Mouse (Mus musculus) embryonic stem cell, embryonic (primary cell): Measurements from ENCODE around the gene Maats1.

Source experiments
- CTCF ChIA-PET, 4 experiments: fragments of 300-600 bp in 2 of 4; fragments of 350-600 bp in 2 of 4; sonication (Branson Sonifier 250); formaldehyde crosslinking; loops; one replicate each; lab custom pipeline; 2022; ENCODE audit warnings: inconsistent platforms in 2 of 4; lab: Charles Lee
- POLR2A ChIA-PET, 4 experiments: fragments of 300-600 bp in 2 of 4; fragments of 350-600 bp in 2 of 4; sonication (Branson Sonifier 250); formaldehyde crosslinking; loops; one replicate each; lab custom pipeline; 2022; ENCODE audit warnings: antibody characterized with exemption in 4 of 4, inconsistent platforms in 1 of 4; lab: Charles Lee

Maats1 gene

GRCm38 (mm10) chr16:38344941-38345725, 3.2 kb upstream of the Maats1 start:
- POLR2A ChIA-PET = interaction anchor here in 3 of 4 experiments (0.7 to 3.2 kb wide), 10 partner anchors 17 to 178 kb away, joined by 3 to 12 read pairs (median 4); partner anchors contain the start of genes Popdc2 (in 1 of the 3) and Timmdc1 (in 1 of the 3)
- CTCF ChIA-PET = interaction anchor here (0.7 to 4.7 kb wide), 9 partner anchors 101 to 182 kb away, joined by 3 to 25 read pairs (median 4); no protein-coding TSS in a partner anchor

GRCm38 (mm10) chr16:38338077-38338476, 3.9 kb downstream of the Maats1 start:
- CTCF ChIA-PET = interaction anchor here (0.5 to 1.5 kb wide), 15 partner anchors 9 to 558 kb away, joined by 3 to 7 read pairs (median 3); no protein-coding TSS in a partner anchor
- POLR2A ChIA-PET = interaction anchor here in 2 of 4 experiments (0.7 to 1.9 kb wide), 4 partner anchors 13 to 174 kb away, joined by 3 to 5 read pairs (median 4); no protein-coding TSS in a partner anchor

- POLR2A ChIA-PET = no interaction called here
- CTCF ChIA-PET = no interaction called here
These were observed 7.5 kb downstream of the Maats1 start for GRCm38 (mm10) chr16:38334431-38334830.

- ChIA-PET CTCF (interaction anchor here in 1 of 4 experiments (0.6 kb wide), 1 partner anchor 8 kb away, joined by 3 read pairs; no protein-coding TSS in a partner anchor), POLR2A (interaction anchor here in 1 of 4 experiments (0.7 to 2.1 kb wide), 2 partner anchors 8 to 564 kb away, joined by 3 to 10 read pairs; no protein-coding TSS in a partner anchor)
These were observed 12.6 kb downstream of the Maats1 start for GRCm38 (mm10) chr16:38329340-38329739.

- ChIA-PET POLR2A (interaction anchor here in 1 of 4 experiments (0.7 kb wide), 1 partner anchor 13 kb away, joined by 3 read pairs; no protein-coding TSS in a partner anchor), CTCF (interaction anchor here in 1 of 4 experiments (0.7 kb wide), 1 partner anchor 1002 kb away, joined by 3 read pairs; no protein-coding TSS in a partner anchor)
These were observed 15.1 kb downstream of the Maats1 start for GRCm38 (mm10) chr16:38326778-38327397.

- CTCF ChIA-PET = interaction anchor here in 2 of 4 experiments (0.7 to 1.6 kb wide), 3 partner anchors 61 to 182 kb away, joined by 3 to 7 read pairs (median 6); no protein-coding TSS in a partner anchor
These were observed 17.6 kb downstream of the Maats1 start for GRCm38 (mm10) chr16:38324311-38324710.

GRCm38 (mm10) chr16:38321452-38321935, 20.4 kb downstream of the Maats1 start:
- POLR2A ChIA-PET = interaction anchor here in 3 of 4 experiments (0.5 to 2.4 kb wide), 31 partner anchors 9 to 634 kb away, joined by 3 to 10 read pairs (median 3); partner anchors contain the start of genes Maats1 (in 3 of the 3), Gsk3b (in 2 of the 3), Timmdc1 (in 2 of the 3) and Cox17 (in 1 of the 3)
- CTCF ChIA-PET = interaction anchor here (0.5 to 2.0 kb wide), 45 partner anchors 9 to 960 kb away, joined by 3 to 14 read pairs (median 4); no protein-coding TSS in a partner anchor

More at GRCm38 (mm10) chr16:38324311-38324710, 17.6 kb downstream of the Maats1 start:
- POLR2A ChIA-PET = interaction anchor here in 3 of 4 experiments (0.6 to 1.7 kb wide), 12 partner anchors 14 to 182 kb away, joined by 3 to 8 read pairs (median 3); partner anchors contain the start of gene Maats1 (in 2 of the 3)

- CTCF ChIA-PET = interaction anchor here in 1 of 4 experiments (0.7 kb wide), 1 partner anchor 8 kb away, joined by 6 read pairs; no protein-coding TSS in a partner anchor
- POLR2A ChIA-PET = interaction anchor here in 2 of 4 experiments (0.7 to 2.1 kb wide), 3 partner anchors 12 to 177 kb away, joined by 3 to 10 read pairs (median 4); partner anchors contain the start of gene Maats1 (in 1 of the 2)
These were observed 22.9 kb downstream of the Maats1 start for GRCm38 (mm10) chr16:38319087-38319486.

- CTCF ChIA-PET = no interaction called here
- POLR2A ChIA-PET = interaction anchor here in 2 of 4 experiments (0.5 to 2.1 kb wide), 6 partner anchors 10 to 427 kb away, joined by 3 to 10 read pairs (median 4); partner anchors contain the start of gene Maats1 (in 1 of the 2)
These were observed 23.5 kb downstream of the Maats1 start for GRCm38 (mm10) chr16:38318492-38318891.

- ChIA-PET CTCF (interaction anchor here in 2 of 4 experiments (1.0 to 1.3 kb wide), 2 partner anchors 13 to 14 kb away, joined by 4 to 6 read pairs; no protein-coding TSS in a partner anchor), POLR2A (interaction anchor here in 2 of 4 experiments (1.0 to 1.5 kb wide), 6 partner anchors 10 to 214 kb away, joined by 3 to 10 read pairs (median 4); partner anchors contain the start of gene Timmdc1 (in 1 of the 2))
These were observed 33.7 kb downstream of the Maats1 start for GRCm38 (mm10) chr16:38308195-38308594.

- ChIA-PET CTCF (interaction anchor here (0.6 to 1.4 kb wide), 8 partner anchors 9 to 197 kb away, joined by 3 to 6 read pairs (median 4); partner anchors contain the start of gene Maats1 (in 1 of the 4)), POLR2A (interaction anchor here (0.6 to 1.6 kb wide), 12 partner anchors 11 to 956 kb away, joined by 3 to 10 read pairs (median 4); partner anchors contain the start of gene Timmdc1 (in 1 of the 4))
These were observed 34.3 kb downstream of the Maats1 start for GRCm38 (mm10) chr16:38307651-38308050.

- ChIA-PET POLR2A (interaction anchor here (0.6 to 1.6 kb wide), 11 partner anchors 11 to 956 kb away, joined by 3 to 10 read pairs (median 4); partner anchors contain the start of gene Timmdc1 (in 1 of the 4)), CTCF (interaction anchor here (0.5 to 1.4 kb wide), 11 partner anchors 9 to 199 kb away, joined by 3 to 6 read pairs (median 3); partner anchors contain the start of genes Cd80 (in 1 of the 4) and Maats1 (in 1 of the 4))
These were observed 34.7 kb downstream of the Maats1 start for GRCm38 (mm10) chr16:38307221-38307605.

GRCm38 (mm10) chr16:38306571-38307220, 35.2 kb downstream of the Maats1 start:
- ChIA-PET CTCF (interaction anchor here (0.5 to 1.4 kb wide), 10 partner anchors 10 to 200 kb away, joined by 3 to 5 read pairs (median 3); partner anchors contain the start of genes Cd80 (in 1 of the 4) and Maats1 (in 1 of the 4)), POLR2A (interaction anchor here (0.6 to 1.6 kb wide), 12 partner anchors 12 to 955 kb away, joined by 3 to 10 read pairs (median 4); partner anchors contain the start of gene Timmdc1 (in 1 of the 4))

- POLR2A ChIA-PET = interaction anchor here in 2 of 4 experiments (0.6 to 1.3 kb wide), 8 partner anchors 10 to 375 kb away, joined by 3 to 6 read pairs (median 3); partner anchors contain the start of gene Nr1i2 (in 1 of the 2)
- CTCF ChIA-PET = interaction anchor here in 2 of 4 experiments (0.6 to 1.6 kb wide), 4 partner anchors 9 to 201 kb away, joined by 3 read pairs; no protein-coding TSS in a partner anchor
These were observed 37.3 kb downstream of the Maats1 start for GRCm38 (mm10) chr16:38304460-38305194.

- POLR2A ChIA-PET = interaction anchor here in 2 of 4 experiments (1.0 to 1.3 kb wide), 3 partner anchors 11 to 49 kb away, joined by 3 read pairs; no protein-coding TSS in a partner anchor
- CTCF ChIA-PET = interaction anchor here in 1 of 4 experiments (0.8 kb wide), 1 partner anchor 181 kb away, joined by 3 read pairs; no protein-coding TSS in a partner anchor
These were observed 39.6 kb downstream of the Maats1 start for GRCm38 (mm10) chr16:38302367-38302766.
